Mouse (Mus musculus) natural killer cell, adult 2 months (primary cell): ENCODE data around the gene Prkar1b.

ENCODE experiments used
- DNase-seq, 2 experiments: peaks; one replicate each; pipeline ENCODE4 v3.0.0; 2022; ENCODE audit warnings: low spot score in 2 of 2

The Prkar1b gene

GRCm38 (mm10) chr5:139066861-139067614 lies 82.8 kb downstream of the Prkar1b start:
- DNase-seq: no peak

GRCm38 (mm10) chr5:139064611-139065010 lies 85.2 kb downstream of the Prkar1b start:
- no peak for DNase-seq

GRCm38 (mm10) chr5:139061680-139062079 lies 88.1 kb downstream of the Prkar1b start:
- DNase-seq: no peak

GRCm38 (mm10) chr5:139060460-139061051 lies 89.2 kb downstream of the Prkar1b start:
- peak; percentile 43 to 52 for DNase-seq

GRCm38 (mm10) chr5:139053176-139053575 lies 96.6 kb downstream of the Prkar1b start:
- no peak for DNase-seq

- no peak for DNase-seq
Measured at GRCm38 (mm10) chr5:139051276-139051675, 98.5 kb downstream of the Prkar1b start.

- DNase-seq: no peak
Measured at GRCm38 (mm10) chr5:139049367-139049766, 100.4 kb downstream of the Prkar1b start.

GRCm38 (mm10) chr5:139047171-139047570 lies 102.6 kb downstream of the Prkar1b start:
- no peak for DNase-seq

- peak; percentile 22 to 54 for DNase-seq
Measured at GRCm38 (mm10) chr5:139046636-139047035, 103.2 kb downstream of the Prkar1b start.

- DNase-seq: peak; percentile 28 to 59
Measured at GRCm38 (mm10) chr5:139043546-139043945, 106.3 kb downstream of the Prkar1b start.

- no peak for DNase-seq
Measured at GRCm38 (mm10) chr5:139042299-139042698, 107.5 kb downstream of the Prkar1b start.

GRCm38 (mm10) chr5:139035171-139035570 lies 114.6 kb downstream of the Prkar1b start:
- DNase-seq: no peak

GRCm38 (mm10) chr5:139034746-139035145 lies 115.1 kb downstream of the Prkar1b start:
- DNase-seq: peak in 1 of 2 experiments; percentile 34

GRCm38 (mm10) chr5:139033406-139034317 lies 116.1 kb downstream of the Prkar1b start:
- no peak for DNase-seq

GRCm38 (mm10) chr5:139027603-139028002 lies 122.2 kb downstream of the Prkar1b start:
- no peak for DNase-seq

GRCm38 (mm10) chr5:139024351-139025105 lies 125.3 kb downstream of the Prkar1b start:
- DNase-seq: no peak

- no peak for DNase-seq
Measured at GRCm38 (mm10) chr5:139020595-139020994, 129.2 kb downstream of the Prkar1b start.

- DNase-seq: peak; percentile 45 to 63
Measured at GRCm38 (mm10) chr5:139017371-139018124, 132.3 kb downstream of the Prkar1b start.

- DNase-seq: no peak
Measured at GRCm38 (mm10) chr5:139015097-139015496, 134.7 kb downstream of the Prkar1b start.

GRCm38 (mm10) chr5:139010649-139011048 lies 139.2 kb downstream of the Prkar1b start:
- no peak for DNase-seq
